Mouse (Mus musculus): ENCODE results near the gene Lrrn3. TPM values are rescaled to one million over a fixed set of nuclear protein-coding genes. Genes with fewer than 3 reads are reported as not detected.

The Lrrn3 gene
- total RNA-seq, 4 experiments from 2014 or later = 48.4 to 61.5 (median 53.5) TPM

- no peak for DNase-seq (ENCODE audit: low spot score in 2 of 2)
Observed at GRCm38 (mm10) chr12:41436206-41436985, 49.8 kb downstream of the Lrrn3 start.

GRCm38 (mm10) chr12:41428806-41429205, 57.4 kb downstream of the Lrrn3 start:
- DNase-seq (ENCODE audit: low spot score in 2 of 2) = no peak

- DNase-seq (ENCODE audit: low spot score in 2 of 2) = no peak
Observed at GRCm38 (mm10) chr12:41427464-41427863, 58.8 kb downstream of the Lrrn3 start.

- no peak for DNase-seq (ENCODE audit: low spot score in 2 of 2)
Observed at GRCm38 (mm10) chr12:41425101-41425679, 61.0 kb downstream of the Lrrn3 start.

GRCm38 (mm10) chr12:41417961-41418360, 68.3 kb downstream of the Lrrn3 start:
- DNase-seq (ENCODE audit: low spot score in 2 of 2) = no peak

GRCm38 (mm10) chr12:41417099-41417498, 69.1 kb downstream of the Lrrn3 start:
- DNase-seq (ENCODE audit: low spot score in 2 of 2) = no peak

- DNase-seq (ENCODE audit: low spot score in 2 of 2) = no peak
Observed at GRCm38 (mm10) chr12:41416635-41417034, 69.6 kb downstream of the Lrrn3 start.

- no peak for DNase-seq (ENCODE audit: low spot score in 2 of 2)
Observed at GRCm38 (mm10) chr12:41409431-41409830, 76.8 kb downstream of the Lrrn3 start.

- no peak for DNase-seq (ENCODE audit: low spot score in 2 of 2)
Observed at GRCm38 (mm10) chr12:41401923-41402322, 84.3 kb downstream of the Lrrn3 start.

Data from left cerebral cortex, adult 8-10 months (tissue).